Mouse (Mus musculus): ENCODE results near the gene Rrp1b. TPM values are rescaled to one million over a fixed set of nuclear protein-coding genes. Genes with fewer than 3 reads are reported as not detected.

The Rrp1b gene
- polyA plus RNA-seq, 1 experiment from 2014 or later, result 36.9 TPM

DNA sequence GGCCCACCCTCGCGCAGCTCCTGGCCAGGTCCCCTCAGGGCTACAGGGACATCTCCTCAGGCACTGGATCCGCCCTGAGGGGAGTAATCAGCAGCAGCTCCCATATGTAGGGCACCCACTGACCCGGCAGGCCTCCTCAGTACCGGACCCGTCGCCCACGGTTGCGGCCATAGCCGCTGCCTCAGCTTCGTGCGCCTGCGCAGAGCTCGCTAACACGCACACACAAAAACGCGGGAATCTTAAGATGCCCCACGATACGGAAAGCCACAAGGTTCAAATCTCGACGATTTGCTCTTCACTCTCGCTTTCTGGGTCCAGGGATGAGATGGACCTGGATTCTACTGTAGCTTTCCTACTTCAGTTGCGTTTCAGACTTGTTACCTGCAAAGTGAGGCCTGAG is 1.6 kb upstream of the Rrp1b start:
- no peaks in the 10 kb centered on the region for H3K9me3 ChIP-seq (replicated peaks)
- no peak overlapping the region for H3K4me3 ChIP-seq (replicated peaks)
- no peak overlapping the region for H3K4me2 ChIP-seq
- no peak for ATAC-seq (ENCODE audit: low FRiP score)
- H3K27me3 ChIP-seq (replicated peaks), result no peaks in the 10 kb centered on the region
- WGBS, result 88% methylated on average over 23 of the region's 23 CpGs
- H3K9ac ChIP-seq (replicated peaks), result no peak overlapping the region
- no peaks in the 10 kb centered on the region for H3K36me3 ChIP-seq
- no peak overlapping the region for H3K27ac ChIP-seq (replicated peaks)
- H3K4me1 ChIP-seq, result peaks cover 27% of the 10 kb centered on the region

DNA sequence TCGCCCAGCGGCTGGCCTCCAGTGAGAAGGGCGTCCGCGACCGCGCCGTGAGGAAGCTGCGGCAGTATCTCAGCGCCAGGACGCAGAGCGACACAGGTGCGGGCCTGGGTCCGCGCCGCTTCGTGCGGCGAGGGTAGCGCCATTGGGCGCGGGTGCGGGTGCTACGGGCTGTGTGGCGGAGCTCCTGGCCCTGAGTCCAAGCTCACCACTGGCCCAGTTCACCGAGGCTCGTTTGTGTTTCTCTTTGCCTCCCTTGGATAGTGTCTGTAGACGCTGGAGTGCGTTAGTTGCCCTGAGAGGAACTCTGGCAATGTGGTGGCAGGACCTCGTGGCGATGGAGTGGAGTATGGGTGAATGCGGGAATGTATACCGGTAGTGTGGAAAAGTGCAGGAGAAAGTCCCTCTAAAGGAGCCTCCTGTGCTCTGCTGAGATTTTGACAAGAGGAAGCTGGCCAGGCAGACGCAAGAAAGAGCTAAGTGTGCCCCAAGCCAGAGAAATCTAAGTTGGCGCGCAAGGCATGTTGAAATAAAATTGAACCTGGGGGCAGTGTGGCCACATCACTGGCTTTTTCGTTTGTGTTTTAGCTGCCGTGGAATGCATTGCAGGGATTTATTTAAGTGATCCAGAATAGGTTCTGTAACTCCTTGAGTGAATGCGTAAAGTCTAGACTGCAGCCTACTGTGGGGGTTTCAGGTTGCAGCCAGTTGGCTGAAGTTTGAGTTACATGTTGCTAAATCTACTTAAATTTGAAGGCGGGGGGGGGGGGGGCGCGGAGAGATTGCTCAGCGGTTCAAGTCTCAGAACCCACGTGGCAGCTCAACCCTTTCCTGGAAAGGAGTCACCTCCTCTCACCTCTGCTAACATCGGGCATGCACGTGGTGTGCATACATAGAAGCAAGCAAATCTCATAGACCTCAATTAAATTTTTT is 874 bp downstream of the Rrp1b start:
- H3K4me3 ChIP-seq (replicated peaks), result peak overlapping the region; percentile 79
- no peaks in the 10 kb centered on the region for H3K27me3 ChIP-seq (replicated peaks)
- no peaks in the 10 kb centered on the region for H3K36me3 ChIP-seq
- under 1% methylated on average over 46 of the region's 46 CpGs for WGBS
- peak; percentile 71 for ATAC-seq (ENCODE audit: low FRiP score)
- peak overlapping the region; percentile 72 for H3K9ac ChIP-seq (replicated peaks)
- H3K4me1 ChIP-seq, result peaks cover 27% of the 10 kb centered on the region
- peak overlapping the region; percentile 82 for H3K27ac ChIP-seq (replicated peaks)
- H3K4me2 ChIP-seq, result peak overlapping the region; percentile 96
- H3K9me3 ChIP-seq (replicated peaks), result no peaks in the 10 kb centered on the region

DNA sequence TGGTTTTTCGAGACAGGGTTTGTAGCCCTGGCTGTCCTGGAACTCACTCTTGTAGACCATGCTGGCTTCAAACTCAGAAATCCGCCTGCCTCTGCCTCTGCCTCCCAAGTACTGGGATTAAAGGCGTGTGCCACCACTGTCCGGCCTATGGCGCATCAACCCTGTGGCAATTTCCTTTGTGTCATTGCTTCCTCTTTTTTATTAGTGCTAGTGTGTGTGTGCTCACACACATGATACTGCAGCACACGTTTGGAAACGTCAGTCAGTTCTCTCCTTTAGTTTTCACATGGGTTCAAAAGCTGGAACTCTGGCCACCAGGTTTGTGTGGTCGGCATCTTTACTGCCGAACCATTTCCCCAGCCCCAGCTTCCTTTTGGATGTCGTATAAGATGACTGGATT is 4.4 kb downstream of the Rrp1b start:
- WGBS, result 77% methylated on average over 10 of the region's 10 CpGs
- no peak overlapping the region for H3K4me2 ChIP-seq
- no peak for ATAC-seq (ENCODE audit: low FRiP score)
- no peak overlapping the region for H3K9ac ChIP-seq (replicated peaks)
- peaks cover 27% of the 10 kb centered on the region for H3K4me1 ChIP-seq
- H3K4me3 ChIP-seq (replicated peaks), result no peak overlapping the region
- no peaks in the 10 kb centered on the region for H3K27me3 ChIP-seq (replicated peaks)
- H3K27ac ChIP-seq (replicated peaks), result no peak overlapping the region
- H3K36me3 ChIP-seq, result no peaks in the 10 kb centered on the region
- H3K9me3 ChIP-seq (replicated peaks), result no peaks in the 10 kb centered on the region

DNA sequence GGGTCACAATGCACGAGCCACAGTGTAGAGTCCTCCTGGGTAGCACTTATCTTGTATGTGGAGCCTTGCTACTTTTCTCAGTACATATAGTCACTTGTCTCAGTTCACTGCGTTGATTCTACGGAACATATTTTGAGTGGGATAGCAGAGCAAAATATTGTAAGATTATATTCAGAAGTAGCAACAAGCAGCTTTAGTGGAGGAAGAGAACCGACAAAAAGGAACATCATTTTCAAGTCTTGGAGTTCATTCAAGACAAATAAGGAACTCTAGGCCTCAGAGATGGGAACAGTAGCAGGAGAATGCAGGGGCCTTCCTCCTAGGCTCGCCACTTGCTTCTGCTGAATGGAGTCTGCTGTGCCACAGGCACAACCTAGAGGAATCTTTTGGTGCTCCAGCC is 10.6 kb downstream of the Rrp1b start:
- no peak overlapping the region for H3K27ac ChIP-seq (replicated peaks)
- no peak overlapping the region for H3K4me3 ChIP-seq (replicated peaks)
- H3K27me3 ChIP-seq (replicated peaks), result no peaks in the 10 kb centered on the region
- ATAC-seq (ENCODE audit: low FRiP score), result no peak
- H3K4me1 ChIP-seq, result 0 out of 2 replicates have a peak, but pooled peaks cover 6% of the 10 kb centered on the region
- 92% methylated on average over 5 of the region's 5 CpGs for WGBS
- no peaks in the 10 kb centered on the region for H3K9me3 ChIP-seq (replicated peaks)
- no peak overlapping the region for H3K9ac ChIP-seq (replicated peaks)
- H3K36me3 ChIP-seq, result peaks cover 51% of the 10 kb centered on the region
- H3K4me2 ChIP-seq, result no peak overlapping the region

DNA sequence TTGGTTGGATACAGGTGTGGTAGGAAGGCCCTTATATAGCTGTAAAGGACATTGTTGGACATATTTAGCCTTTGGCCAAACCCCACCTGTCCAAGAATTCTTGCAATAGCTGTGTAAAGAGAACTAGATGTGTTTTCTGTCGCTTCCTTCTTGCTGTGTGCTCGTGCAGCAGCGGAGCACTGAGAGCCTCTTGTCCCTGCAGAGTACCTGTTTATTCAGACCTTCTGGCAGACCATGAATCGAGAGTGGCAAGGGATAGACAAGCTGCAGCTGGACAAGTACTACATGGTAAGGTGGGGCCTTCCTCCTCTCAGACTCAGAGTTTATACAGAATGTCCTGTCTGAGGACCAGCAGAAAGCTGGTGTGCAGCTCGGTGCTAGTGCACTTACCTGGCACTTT is 12.5 kb downstream of the Rrp1b start:
- Histone ChIP-seq H3K4me1 (0 out of 2 replicates have a peak, but pooled peaks cover 6% of the 10 kb centered on the region), H3K36me3 (peaks cover 69% of the 10 kb centered on the region), H3K9me3 (replicated peaks) (no peaks in the 10 kb centered on the region), H3K4me2 (no peak overlapping the region), H3K4me3 (replicated peaks) (no peak overlapping the region), H3K27me3 (replicated peaks) (no peaks in the 10 kb centered on the region), H3K9ac (replicated peaks) (no peak overlapping the region), H3K27ac (replicated peaks) (no peak overlapping the region)
- no peak for ATAC-seq (ENCODE audit: low FRiP score)
- WGBS, result 91% methylated on average over 5 of the region's 5 CpGs

DNA sequence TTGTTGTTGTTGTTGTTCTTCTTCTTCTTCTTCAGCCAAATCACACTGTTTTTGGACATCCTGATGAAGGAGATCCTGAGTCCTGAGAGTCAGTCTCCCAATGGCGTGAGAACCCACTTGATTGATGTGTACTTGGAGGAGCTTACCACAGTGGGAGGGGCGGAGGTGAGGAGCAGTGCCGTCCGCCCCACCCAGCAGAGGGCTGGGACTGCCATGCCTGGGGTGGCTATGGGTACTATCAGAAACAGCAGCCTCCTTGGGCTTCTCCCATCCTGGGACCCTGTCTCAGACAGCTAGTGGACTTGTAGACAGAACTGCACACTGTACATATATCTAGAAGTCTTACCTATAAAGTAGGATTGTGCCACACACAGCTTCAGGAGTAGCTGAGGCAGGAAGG is 14.0 kb downstream of the Rrp1b start:
- Histone ChIP-seq H3K36me3 (peaks cover 83% of the 10 kb centered on the region), H3K27ac (replicated peaks) (no peak overlapping the region), H3K27me3 (replicated peaks) (no peaks in the 10 kb centered on the region), H3K4me2 (no peak overlapping the region), H3K4me1 (0 out of 2 replicates have a peak, but pooled peaks cover 6% of the 10 kb centered on the region), H3K9ac (replicated peaks) (no peak overlapping the region), H3K9me3 (replicated peaks) (no peaks in the 10 kb centered on the region), H3K4me3 (replicated peaks) (no peak overlapping the region)
- no peak for ATAC-seq (ENCODE audit: low FRiP score)
- WGBS, result 86% methylated on average over 4 of the region's 4 CpGs

DNA sequence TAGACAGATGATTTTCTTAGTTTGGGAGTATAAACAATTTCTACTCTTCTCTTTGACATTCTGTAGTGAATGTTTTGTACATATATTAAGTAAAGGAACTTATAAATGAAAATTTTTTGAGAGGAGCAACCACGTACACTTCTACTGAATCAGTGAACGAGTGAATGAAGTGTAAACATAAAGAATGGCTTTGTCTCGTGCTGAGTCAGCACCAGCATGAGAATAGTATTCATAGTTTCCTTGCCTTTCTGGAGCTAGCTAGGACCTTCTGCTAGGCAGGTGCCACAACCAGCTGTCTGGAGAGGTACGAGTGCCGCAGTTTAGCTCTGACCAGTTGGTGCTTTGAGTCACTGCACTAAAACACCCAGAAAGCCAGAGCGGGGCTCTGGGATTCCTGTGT is 14.7 kb downstream of the Rrp1b start:
- H3K4me3 ChIP-seq (replicated peaks), result no peak overlapping the region
- no peak overlapping the region for H3K4me2 ChIP-seq
- no peaks in the 10 kb centered on the region for H3K9me3 ChIP-seq (replicated peaks)
- peaks cover 90% of the 10 kb centered on the region for H3K36me3 ChIP-seq
- H3K27ac ChIP-seq (replicated peaks), result no peak overlapping the region
- 0 out of 2 replicates have a peak, but pooled peaks cover 6% of the 10 kb centered on the region for H3K4me1 ChIP-seq
- no peaks in the 10 kb centered on the region for H3K27me3 ChIP-seq (replicated peaks)
- H3K9ac ChIP-seq (replicated peaks), result no peak overlapping the region
- no peak for ATAC-seq (ENCODE audit: low FRiP score)
- 90% methylated on average over 6 of the region's 6 CpGs for WGBS

DNA sequence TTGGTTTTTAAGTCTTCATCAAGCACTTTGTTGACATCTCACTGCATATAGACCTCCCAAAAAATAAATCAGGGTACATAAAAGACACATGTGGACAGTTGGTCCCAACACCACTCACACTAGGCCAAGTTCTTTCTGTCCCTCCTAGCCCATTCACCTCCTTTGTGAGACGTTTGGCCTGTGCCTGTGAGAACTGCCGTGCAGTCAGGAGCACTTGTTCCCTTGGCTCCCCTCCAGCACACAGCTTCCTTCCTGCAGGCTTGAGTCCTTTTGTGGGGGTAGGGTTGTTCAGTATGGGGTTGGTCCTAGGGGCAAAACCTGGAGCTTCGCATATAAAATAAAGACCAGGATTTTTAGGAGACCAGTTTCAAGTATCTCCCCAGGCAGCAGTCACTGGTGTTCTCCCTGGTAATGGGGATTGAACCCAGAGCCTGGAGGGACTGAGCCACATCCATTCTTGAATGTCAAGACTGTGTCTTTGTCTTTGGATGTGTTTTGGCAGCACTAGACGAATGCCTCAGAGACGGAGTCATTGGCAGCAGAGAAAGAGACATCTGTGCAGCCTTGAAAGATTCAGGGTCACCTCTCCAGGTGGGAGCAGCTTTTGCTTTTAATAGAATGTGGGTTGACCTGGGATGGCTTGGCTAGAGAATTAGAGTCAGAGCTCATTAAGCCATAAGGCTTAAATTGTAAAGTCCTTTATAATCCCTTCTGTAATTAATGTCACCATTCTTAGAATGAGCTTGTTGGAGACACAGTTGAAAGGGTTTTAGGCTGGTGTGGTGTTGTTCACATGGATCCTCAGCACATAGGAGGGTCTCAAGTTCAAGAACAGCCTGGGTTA is 16.6 kb downstream of the Rrp1b start:
- H3K4me3 ChIP-seq (replicated peaks), result no peak overlapping the region
- 0 out of 2 replicates have a peak, but pooled peaks have one; percentile 38 for ATAC-seq (ENCODE audit: low FRiP score)
- H3K9me3 ChIP-seq (replicated peaks), result no peaks in the 10 kb centered on the region
- no peak overlapping the region for H3K4me2 ChIP-seq
- H3K27me3 ChIP-seq (replicated peaks), result no peaks in the 10 kb centered on the region
- H3K4me1 ChIP-seq, result 0 out of 2 replicates have a peak, but pooled peaks cover 6% of the 10 kb centered on the region
- no peak overlapping the region for H3K27ac ChIP-seq (replicated peaks)
- 60% methylated on average over 5 of the region's 5 CpGs for WGBS
- no peak overlapping the region for H3K9ac ChIP-seq (replicated peaks)
- H3K36me3 ChIP-seq, result peaks cover 94% of the 10 kb centered on the region

DNA sequence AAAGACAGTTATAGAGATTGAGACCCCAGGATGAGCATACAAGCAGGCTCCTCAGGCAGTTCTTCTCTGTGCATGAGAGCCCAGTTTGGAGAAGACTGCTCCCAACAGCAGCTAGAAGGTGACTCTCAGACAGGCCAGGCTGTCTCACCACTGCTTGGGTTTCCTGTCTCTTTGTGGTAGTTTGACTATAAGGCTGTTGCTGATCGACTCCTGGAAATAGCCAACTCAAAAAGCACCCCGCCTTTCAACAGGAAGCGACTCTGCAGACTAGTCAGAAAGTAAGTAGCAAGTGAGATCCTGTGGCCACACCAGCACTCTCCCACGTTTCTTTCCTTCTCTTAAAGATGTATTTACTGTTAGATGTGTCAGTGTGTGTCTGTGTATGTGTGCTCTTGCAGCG is 17.8 kb downstream of the Rrp1b start:
- no peak overlapping the region for H3K4me3 ChIP-seq (replicated peaks)
- 0 out of 2 replicates have a peak, but pooled peaks cover 6% of the 10 kb centered on the region for H3K4me1 ChIP-seq
- peaks cover 96% of the 10 kb centered on the region for H3K36me3 ChIP-seq
- 93% methylated on average over 5 of the region's 5 CpGs for WGBS
- H3K4me2 ChIP-seq, result no peak overlapping the region
- H3K27ac ChIP-seq (replicated peaks), result no peak overlapping the region
- H3K9me3 ChIP-seq (replicated peaks), result no peaks in the 10 kb centered on the region
- ATAC-seq (ENCODE audit: low FRiP score), result no peak
- H3K27me3 ChIP-seq (replicated peaks), result no peaks in the 10 kb centered on the region
- no peak overlapping the region for H3K9ac ChIP-seq (replicated peaks)

DNA sequence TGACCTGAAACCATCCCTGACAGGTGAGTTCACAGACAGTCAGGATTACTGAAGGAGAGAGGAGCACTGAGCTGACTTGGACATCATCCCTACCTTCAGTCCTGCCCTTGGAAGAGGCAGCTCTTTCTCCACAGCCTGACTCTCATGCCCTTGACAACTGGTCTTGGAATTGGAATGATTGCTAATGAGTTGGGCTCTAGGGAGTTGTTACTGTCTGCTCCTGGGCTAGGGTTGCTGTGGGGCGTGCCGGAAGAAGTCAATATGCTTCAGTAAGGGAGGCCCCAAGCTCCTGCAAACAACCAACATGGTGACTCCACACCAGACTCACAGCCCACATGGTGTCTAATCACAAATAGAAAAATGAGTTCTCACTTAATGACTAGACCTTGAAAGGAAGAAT is 21.9 kb downstream of the Rrp1b start:
- no peaks in the 10 kb centered on the region for H3K9me3 ChIP-seq (replicated peaks)
- ATAC-seq (ENCODE audit: low FRiP score), result no peak
- WGBS, result 65% methylated on average over 2 of the region's 2 CpGs

DNA sequence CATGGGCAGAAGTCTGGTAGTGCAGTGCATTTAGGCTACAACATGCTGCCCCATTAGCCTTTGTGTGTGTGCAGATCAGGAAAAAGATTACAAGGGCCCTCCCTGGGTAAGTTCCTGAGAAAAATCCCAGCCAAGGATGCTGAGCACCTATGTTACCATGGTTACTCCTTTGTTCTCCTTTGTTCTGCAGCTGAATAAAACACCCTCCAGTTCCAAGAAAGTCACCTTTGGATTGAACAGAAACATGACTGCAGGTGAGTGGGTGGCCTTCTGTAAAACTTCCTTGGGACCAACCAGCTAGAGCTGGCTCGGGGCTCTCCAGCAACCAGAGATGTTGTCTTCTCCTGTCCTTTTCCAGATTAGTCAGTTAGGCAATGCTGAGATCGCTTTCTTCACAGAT is 23.2 kb downstream of the Rrp1b start:
- no peaks in the 10 kb centered on the region for H3K9me3 ChIP-seq (replicated peaks)
- H3K27me3 ChIP-seq (replicated peaks), result no peaks in the 10 kb centered on the region
- no peak overlapping the region for H3K9ac ChIP-seq (replicated peaks)
- H3K4me3 ChIP-seq (replicated peaks), result no peak overlapping the region
- 92% methylated on average over 2 of the region's 2 CpGs for WGBS
- peaks cover 79% of the 10 kb centered on the region for H3K36me3 ChIP-seq
- H3K4me2 ChIP-seq, result no peak overlapping the region
- no peak for ATAC-seq (ENCODE audit: low FRiP score)
- H3K4me1 ChIP-seq, result no peaks in the 10 kb centered on the region
- no peak overlapping the region for H3K27ac ChIP-seq (replicated peaks)

More for the DNA sequence above, 21.9 kb downstream of the Rrp1b start:
- no peaks in the 10 kb centered on the region for H3K27me3 ChIP-seq (replicated peaks)
- no peaks in the 10 kb centered on the region for H3K4me1 ChIP-seq
- H3K9ac ChIP-seq (replicated peaks), result no peak overlapping the region
- H3K27ac ChIP-seq (replicated peaks), result no peak overlapping the region
- peaks cover 92% of the 10 kb centered on the region for H3K36me3 ChIP-seq
- no peak overlapping the region for H3K4me2 ChIP-seq
- H3K4me3 ChIP-seq (replicated peaks), result no peak overlapping the region

Measured in neural tube, embryonic 15.5 days (tissue).